Mouse (Mus musculus): Measurements from ENCODE around the gene Pald1. TPM values are rescaled to one million over a fixed set of nuclear protein-coding genes. Genes with fewer than 3 reads are reported as not detected.

Pald1 gene
- total and polyA plus RNA-seq, 3 experiments, result 15.3 to 17.7 (median 17.6) TPM

GRCm38 (mm10) chr10:61315324-61315880 is 67.9 kb downstream of the Pald1 start:
- 86% methylated on average over 9 of the region's 9 CpGs for WGBS

DNA sequence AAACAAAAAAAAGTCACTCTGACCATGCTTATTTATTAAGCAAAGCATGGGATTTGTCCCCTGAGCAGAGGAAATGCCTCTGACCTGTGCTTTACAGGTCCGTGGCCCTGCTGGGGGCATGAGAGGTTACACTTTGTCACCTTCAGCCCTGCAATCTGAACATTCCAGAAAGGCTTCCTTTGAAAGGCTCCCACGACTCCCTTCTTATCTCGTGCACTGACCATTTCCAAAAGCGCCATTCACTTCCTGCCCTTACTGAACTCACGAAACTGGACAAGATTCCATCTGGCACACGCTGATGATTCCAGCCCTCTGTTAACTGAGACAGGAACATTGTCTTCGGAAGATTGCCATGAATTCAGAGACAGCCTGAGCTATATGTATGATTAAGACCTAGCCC is 69.6 kb downstream of the Pald1 start:
- H3K79me2 ChIP-seq (replicated peaks; ENCODE audit: control insufficient read depth, insufficient read depth, low read length), result no peaks in the 10 kb centered on the region
- WGBS, result 13% methylated on average over 7 of the region's 7 CpGs
- H3K27me3 ChIP-seq (ENCODE audit: control insufficient read depth, insufficient read depth, low read length), result no peaks in the 10 kb centered on the region
- TF ChIP-seq EP300 (IDR thresholded peaks at IDR 0.05; ENCODE audit: insufficient read depth, low read depth, low read length) (peak; percentile 65; the same call in 1 of the 2 replicates), POLR2A (IDR thresholded peaks at IDR 0.05; ENCODE audit: insufficient read depth, low read depth, low read length) (no peak)
- no peaks in the 10 kb centered on the region for H3K36me3 ChIP-seq (ENCODE audit: control insufficient read depth, insufficient read depth, low read length)
- no peak for DNase-seq
- H3K4me3 ChIP-seq, result no peak overlapping the region
- intact Hi-C loops (cut with DNase I), result loop anchor here (5.0 kb wide), 1 partner anchor 41 kb away; the partner anchor contains the start of gene Adamts14
- no peak overlapping the region for H3K27ac ChIP-seq
- no peak overlapping the region for H3K9ac ChIP-seq (ENCODE audit: low read depth, low read length)
- H3K4me1 ChIP-seq (ENCODE audit: control insufficient read depth, insufficient read depth, low read length), result peaks cover 3% of the 10 kb centered on the region; the same call in 1 of the 2 replicates

More at GRCm38 (mm10) chr10:61315324-61315880, 67.9 kb downstream of the Pald1 start:
- no peak overlapping the region for H3K27ac ChIP-seq
- peaks cover 3% of the 10 kb centered on the region; the same call in 1 of the 2 replicates for H3K4me1 ChIP-seq (ENCODE audit: control insufficient read depth, insufficient read depth, low read length)
- DNase-seq, result no peak
- TF ChIP-seq POLR2A (IDR thresholded peaks at IDR 0.05; ENCODE audit: insufficient read depth, low read depth, low read length) (no peak), CTCF (IDR thresholded peaks at IDR 0.05) (no peak), EP300 (IDR thresholded peaks at IDR 0.05; ENCODE audit: insufficient read depth, low read depth, low read length) (no peak)
- H3K9ac ChIP-seq (ENCODE audit: low read depth, low read length), result no peak overlapping the region
- H3K27me3 ChIP-seq (ENCODE audit: control insufficient read depth, insufficient read depth, low read length), result no peaks in the 10 kb centered on the region
- intact Hi-C loops (cut with DNase I), result no loop called here
- H3K4me3 ChIP-seq, result no peak overlapping the region
- no peaks in the 10 kb centered on the region for H3K36me3 ChIP-seq (ENCODE audit: control insufficient read depth, insufficient read depth, low read length)
- H3K79me2 ChIP-seq (replicated peaks; ENCODE audit: control insufficient read depth, insufficient read depth, low read length), result no peaks in the 10 kb centered on the region

DNA sequence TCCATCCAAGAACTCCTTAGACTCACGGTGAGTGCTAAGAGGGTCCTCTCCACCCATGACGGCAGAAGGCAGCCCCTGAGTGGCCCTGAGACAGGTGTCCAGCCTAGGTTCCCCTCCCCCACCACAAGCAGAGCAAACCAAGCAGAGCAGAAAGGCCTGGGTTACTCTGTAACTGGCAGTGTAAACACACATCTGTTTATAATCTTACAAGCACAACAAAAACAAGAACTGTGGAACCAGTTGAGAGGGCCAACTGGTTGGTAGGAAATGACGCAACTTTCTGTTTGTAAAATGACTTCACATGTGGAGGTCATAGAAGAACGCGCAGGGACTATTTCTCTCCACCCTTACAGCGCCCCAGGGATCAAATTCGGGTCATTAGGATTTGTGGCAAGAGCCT is 70.6 kb downstream of the Pald1 start:
- H3K27me3 ChIP-seq (ENCODE audit: control insufficient read depth, insufficient read depth, low read length), result no peaks in the 10 kb centered on the region
- H3K4me1 ChIP-seq (ENCODE audit: control insufficient read depth, insufficient read depth, low read length), result peaks cover 3% of the 10 kb centered on the region; the same call in 1 of the 2 replicates
- H3K79me2 ChIP-seq (replicated peaks; ENCODE audit: control insufficient read depth, insufficient read depth, low read length), result no peaks in the 10 kb centered on the region
- TF ChIP-seq POLR2A (IDR thresholded peaks at IDR 0.05; ENCODE audit: insufficient read depth, low read depth, low read length) (no peak), CTCF (IDR thresholded peaks at IDR 0.05) (no peak), EP300 (IDR thresholded peaks at IDR 0.05; ENCODE audit: insufficient read depth, low read depth, low read length) (no peak)
- 57% methylated on average over 7 of the region's 7 CpGs for WGBS
- H3K36me3 ChIP-seq (ENCODE audit: control insufficient read depth, insufficient read depth, low read length), result no peaks in the 10 kb centered on the region
- no peak overlapping the region for H3K27ac ChIP-seq
- DNase-seq, result no peak
- no peak overlapping the region for H3K9ac ChIP-seq (ENCODE audit: low read depth, low read length)
- H3K4me3 ChIP-seq, result no peak overlapping the region
- intact Hi-C loops (cut with DNase I), result loop anchor here (5.0 kb wide), 1 partner anchor 40 kb away; the partner anchor contains the start of gene Adamts14

GRCm38 (mm10) chr10:61312159-61312558 is 71.2 kb downstream of the Pald1 start:
- Histone ChIP-seq H3K27ac (no peak overlapping the region), H3K27me3 (ENCODE audit: control insufficient read depth, insufficient read depth, low read length) (no peaks in the 10 kb centered on the region), H3K36me3 (ENCODE audit: control insufficient read depth, insufficient read depth, low read length) (no peaks in the 10 kb centered on the region), H3K9ac (ENCODE audit: low read depth, low read length) (no peak overlapping the region), H3K4me3 (no peak overlapping the region), H3K79me2 (replicated peaks; ENCODE audit: control insufficient read depth, insufficient read depth, low read length) (no peaks in the 10 kb centered on the region), H3K4me1 (ENCODE audit: control insufficient read depth, insufficient read depth, low read length) (peaks cover 3% of the 10 kb centered on the region; the same call in 1 of the 2 replicates)
- 53% methylated on average over 6 of the region's 6 CpGs for WGBS
- intact Hi-C loops (cut with DNase I), result loop anchor here (5.0 kb wide), 1 partner anchor 40 kb away; the partner anchor contains the start of gene Adamts14
- DNase-seq, result no peak
- TF ChIP-seq EP300 (IDR thresholded peaks at IDR 0.05; ENCODE audit: insufficient read depth, low read depth, low read length), result no peak
- no peak for TF ChIP-seq CTCF (IDR thresholded peaks at IDR 0.05)
- no peak for TF ChIP-seq POLR2A (IDR thresholded peaks at IDR 0.05; ENCODE audit: insufficient read depth, low read depth, low read length)

DNA sequence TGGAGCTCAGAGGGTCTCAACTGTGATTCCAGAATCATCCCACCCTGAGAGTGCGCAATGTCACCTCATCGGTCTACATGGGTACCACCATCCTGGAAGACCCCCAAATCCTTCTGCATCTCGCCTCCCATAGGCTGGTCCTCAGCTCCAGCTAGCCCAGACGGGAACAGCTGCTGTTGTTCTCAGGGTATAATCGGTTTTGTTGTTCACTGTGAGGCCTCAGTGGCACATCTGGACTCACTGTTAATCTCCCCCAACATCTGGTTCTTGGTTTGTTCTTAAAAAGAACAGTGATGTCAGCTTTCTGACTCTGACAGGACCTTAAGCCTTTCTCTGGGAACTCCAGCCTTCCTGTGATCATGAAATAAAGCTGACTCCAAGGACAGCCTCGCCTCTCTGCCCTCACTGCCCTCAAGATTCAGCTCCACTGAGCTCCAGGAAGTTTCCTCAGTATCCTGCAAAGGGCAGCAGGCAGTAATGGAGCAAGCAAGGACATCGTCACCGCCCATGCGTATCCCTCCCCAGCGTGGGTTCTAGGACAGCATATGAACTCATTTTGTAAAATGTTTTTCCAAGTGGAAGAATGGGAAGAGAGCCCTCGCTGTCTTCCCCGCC is 74.5 kb downstream of the Pald1 start:
- no peaks in the 10 kb centered on the region for H3K79me2 ChIP-seq (replicated peaks; ENCODE audit: control insufficient read depth, insufficient read depth, low read length)
- intact Hi-C loops (cut with DNase I), result no loop called here
- no peak overlapping the region for H3K27ac ChIP-seq
- H3K4me3 ChIP-seq, result no peak overlapping the region
- no peaks in the 10 kb centered on the region for H3K36me3 ChIP-seq (ENCODE audit: control insufficient read depth, insufficient read depth, low read length)
- no peak for DNase-seq
- no peak overlapping the region for H3K9ac ChIP-seq (ENCODE audit: low read depth, low read length)
- H3K27me3 ChIP-seq (ENCODE audit: control insufficient read depth, insufficient read depth, low read length), result no peaks in the 10 kb centered on the region
- WGBS, result 60% methylated on average over 10 of the region's 12 CpGs
- H3K4me1 ChIP-seq (ENCODE audit: control insufficient read depth, insufficient read depth, low read length), result peaks cover 3% of the 10 kb centered on the region; the same call in 1 of the 2 replicates
- TF ChIP-seq POLR2A (IDR thresholded peaks at IDR 0.05; ENCODE audit: insufficient read depth, low read depth, low read length), result no peak
- TF ChIP-seq CTCF (IDR thresholded peaks at IDR 0.05), result no peak
- TF ChIP-seq EP300 (IDR thresholded peaks at IDR 0.05; ENCODE audit: insufficient read depth, low read depth, low read length), result no peak
